Mouse (Mus musculus): ENCODE results near the gene Rsl24d1.
"Not testable (repeated sequence)": the region's sequence is repeated elsewhere in the genome, so short reads cannot be mapped to it uniquely, and the experiment has no call there.

The Rsl24d1 gene

GRCm38 (mm10) chr9:73112919-73113906, at the start of gene Rsl24d1:
Rsl24d1 (plus strand) TSS chr9:73113426.
- DNase-seq (ENCODE audit: extremely low spot score), result peak; percentile 82

GRCm38 (mm10) chr9:73063621-73064290, 49.5 kb upstream of the Rsl24d1 start:
- peak; percentile 30 for DNase-seq (ENCODE audit: extremely low spot score)

GRCm38 (mm10) chr9:73067086-73067485, 46.1 kb upstream of the Rsl24d1 start:
- DNase-seq (ENCODE audit: extremely low spot score), result peak; percentile 37

GRCm38 (mm10) chr9:73068230-73068679, 45.0 kb upstream of the Rsl24d1 start:
- DNase-seq (ENCODE audit: extremely low spot score), result no peak

GRCm38 (mm10) chr9:73068688-73069087, 44.5 kb upstream of the Rsl24d1 start:
- no peak for DNase-seq (ENCODE audit: extremely low spot score)

- no peak for DNase-seq (ENCODE audit: extremely low spot score)
Observed at GRCm38 (mm10) chr9:73070971-73071659, 42.1 kb upstream of the Rsl24d1 start.

GRCm38 (mm10) chr9:73072426-73072825, 40.8 kb upstream of the Rsl24d1 start:
- DNase-seq (ENCODE audit: extremely low spot score), result no peak

- DNase-seq (ENCODE audit: extremely low spot score), result no peak
Observed at GRCm38 (mm10) chr9:73073169-73073568, 40.1 kb upstream of the Rsl24d1 start.

GRCm38 (mm10) chr9:73079349-73079748, 33.9 kb upstream of the Rsl24d1 start:
- DNase-seq (ENCODE audit: extremely low spot score), result not testable (repeated sequence)

GRCm38 (mm10) chr9:73079801-73080325, 33.4 kb upstream of the Rsl24d1 start:
- no peak for DNase-seq (ENCODE audit: extremely low spot score)

- no peak for DNase-seq (ENCODE audit: extremely low spot score)
Observed at GRCm38 (mm10) chr9:73082291-73083000, 30.8 kb upstream of the Rsl24d1 start.

GRCm38 (mm10) chr9:73083956-73084355, 29.3 kb upstream of the Rsl24d1 start:
- DNase-seq (ENCODE audit: extremely low spot score), result no peak

- DNase-seq (ENCODE audit: extremely low spot score), result no peak
Observed at GRCm38 (mm10) chr9:73085845-73086244, 27.4 kb upstream of the Rsl24d1 start.

GRCm38 (mm10) chr9:73087121-73087520, 26.1 kb upstream of the Rsl24d1 start:
- no peak for DNase-seq (ENCODE audit: extremely low spot score)

- no peak for DNase-seq (ENCODE audit: extremely low spot score)
Observed at GRCm38 (mm10) chr9:73087581-73087980, 25.6 kb upstream of the Rsl24d1 start.

- no peak for DNase-seq (ENCODE audit: extremely low spot score)
Observed at GRCm38 (mm10) chr9:73089222-73089920, 23.9 kb upstream of the Rsl24d1 start.

GRCm38 (mm10) chr9:73090121-73090520, 23.1 kb upstream of the Rsl24d1 start:
- DNase-seq (ENCODE audit: extremely low spot score), result no peak

GRCm38 (mm10) chr9:73091747-73092146, 21.5 kb upstream of the Rsl24d1 start:
- peak; percentile 59 for DNase-seq (ENCODE audit: extremely low spot score)

- DNase-seq (ENCODE audit: extremely low spot score), result no peak
Observed at GRCm38 (mm10) chr9:73094580-73094979, 18.6 kb upstream of the Rsl24d1 start.

GRCm38 (mm10) chr9:73097898-73098297, 15.3 kb upstream of the Rsl24d1 start:
- DNase-seq (ENCODE audit: extremely low spot score), result no peak
